Mouse (Mus musculus): ENCODE data around the gene Calcoco1. TPM values are rescaled to one million over a fixed set of nuclear protein-coding genes. Genes with fewer than 3 reads are reported as not detected.

Calcoco1 gene
- polyA plus RNA-seq, 1 experiment = 28.0 TPM

DNA sequence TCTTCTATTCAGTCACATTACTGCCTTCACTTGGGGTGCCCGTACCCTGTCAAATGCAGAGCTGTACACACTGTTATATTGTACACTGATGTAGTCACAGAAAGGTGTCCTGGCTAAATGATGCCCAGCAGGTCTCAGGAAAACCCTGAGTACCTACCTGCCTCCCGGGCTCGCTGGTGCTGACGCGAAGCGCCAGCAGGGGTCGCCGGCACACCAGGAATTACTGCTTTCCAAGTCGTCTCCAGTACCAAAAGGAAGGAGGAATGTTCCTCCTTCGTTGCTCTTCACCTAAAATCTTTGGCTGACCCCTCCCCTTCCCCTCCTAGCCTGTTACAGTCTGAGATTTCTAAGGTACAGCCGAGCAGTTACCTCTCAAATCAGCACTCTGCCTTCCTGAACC is 23.8 kb downstream of the Calcoco1 start:
- H3K4me1 ChIP-seq (ENCODE audit: control insufficient read depth, insufficient read depth, low read length) = no peaks in the 10 kb centered on the region
- WGBS = 3% methylated on average over 11 of the region's 11 CpGs
- TF ChIP-seq CTCF (IDR thresholded peaks at IDR 0.05; ENCODE audit: control insufficient read depth, insufficient read depth, low read length) (peak; percentile 71), POLR2A (IDR thresholded peaks at IDR 0.05; ENCODE audit: borderline replicate concordance, control insufficient read depth, low read depth, low read length) (no peak)
- H3K4me3 ChIP-seq (replicated peaks; ENCODE audit: control insufficient read depth, low read depth, low read length) = no peak overlapping the region
- no peak overlapping the region for H3K27ac ChIP-seq (ENCODE audit: control insufficient read depth, insufficient read depth, low read depth, low read length, poor library complexity)

GRCm38 (mm10) chr15:102696899-102697298 is 25.1 kb downstream of the Calcoco1 start:
- Histone ChIP-seq H3K4me3 (replicated peaks; ENCODE audit: control insufficient read depth, low read depth, low read length) (no peak overlapping the region), H3K4me1 (ENCODE audit: control insufficient read depth, insufficient read depth, low read length) (no peaks in the 10 kb centered on the region), H3K27ac (ENCODE audit: control insufficient read depth, insufficient read depth, low read depth, low read length, poor library complexity) (no peak overlapping the region)
- TF ChIP-seq CTCF (IDR thresholded peaks at IDR 0.05; ENCODE audit: control insufficient read depth, insufficient read depth, low read length) = no peak
- WGBS = 32% methylated on average over 3 of the region's 3 CpGs

- Histone ChIP-seq H3K4me1 (ENCODE audit: control insufficient read depth, insufficient read depth, low read length) (no peaks in the 10 kb centered on the region), H3K4me3 (replicated peaks; ENCODE audit: control insufficient read depth, low read depth, low read length) (no peak overlapping the region), H3K27ac (ENCODE audit: control insufficient read depth, insufficient read depth, low read depth, low read length, poor library complexity) (no peak overlapping the region)
- TF ChIP-seq CTCF (IDR thresholded peaks at IDR 0.05; ENCODE audit: control insufficient read depth, insufficient read depth, low read length) (no peak), POLR2A (IDR thresholded peaks at IDR 0.05; ENCODE audit: borderline replicate concordance, control insufficient read depth, low read depth, low read length) (no peak)
- 8% methylated on average over 11 of the region's 11 CpGs for WGBS
Observed at GRCm38 (mm10) chr15:102693600-102693999, 28.4 kb downstream of the Calcoco1 start.

- no peak overlapping the region for H3K4me3 ChIP-seq (replicated peaks; ENCODE audit: control insufficient read depth, low read depth, low read length)
- TF ChIP-seq POLR2A (IDR thresholded peaks at IDR 0.05; ENCODE audit: borderline replicate concordance, control insufficient read depth, low read depth, low read length) (no peak), CTCF (IDR thresholded peaks at IDR 0.05; ENCODE audit: control insufficient read depth, insufficient read depth, low read length) (peak; percentile 32; the same call in 1 of the 2 replicates)
- H3K4me1 ChIP-seq (ENCODE audit: control insufficient read depth, insufficient read depth, low read length) = no peaks in the 10 kb centered on the region
- WGBS = under 1% methylated on average over 32 of the region's 32 CpGs
- no peak overlapping the region for H3K27ac ChIP-seq (ENCODE audit: control insufficient read depth, insufficient read depth, low read depth, low read length, poor library complexity)
Observed at GRCm38 (mm10) chr15:102692991-102693411, 29.0 kb downstream of the Calcoco1 start.

DNA sequence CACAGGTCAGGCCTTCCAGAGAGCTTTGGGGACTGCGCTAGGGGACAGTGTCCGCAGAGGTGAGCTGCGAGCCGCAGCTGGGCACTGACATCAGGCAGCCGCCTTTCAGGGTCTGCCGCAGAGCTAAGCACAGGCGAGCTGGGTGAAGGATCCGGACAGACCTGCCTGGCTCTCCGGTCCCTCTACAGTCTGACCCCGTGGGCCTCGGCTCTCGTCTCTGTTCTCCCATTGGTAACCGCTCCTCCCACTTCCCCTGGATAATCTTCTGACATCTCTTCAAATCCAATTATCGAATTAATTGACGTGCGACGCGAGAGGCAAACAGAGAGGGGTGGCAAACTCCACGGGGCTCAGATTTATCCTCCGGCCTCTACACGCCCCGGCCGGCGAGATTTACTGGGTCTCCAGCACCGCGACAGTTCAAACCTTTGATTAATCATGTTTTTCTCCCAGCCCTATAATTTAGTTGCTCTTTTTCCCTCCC is 29.6 kb downstream of the Calcoco1 start:
- H3K4me3 ChIP-seq (replicated peaks; ENCODE audit: control insufficient read depth, low read depth, low read length) = no peak overlapping the region
- no peak for TF ChIP-seq CTCF (IDR thresholded peaks at IDR 0.05; ENCODE audit: control insufficient read depth, insufficient read depth, low read length)
- TF ChIP-seq POLR2A (IDR thresholded peaks at IDR 0.05; ENCODE audit: borderline replicate concordance, control insufficient read depth, low read depth, low read length) = no peak
- 4% methylated on average over 26 of the region's 26 CpGs for WGBS
- H3K27ac ChIP-seq (ENCODE audit: control insufficient read depth, insufficient read depth, low read depth, low read length, poor library complexity) = no peak overlapping the region
- H3K4me1 ChIP-seq (ENCODE audit: control insufficient read depth, insufficient read depth, low read length) = no peaks in the 10 kb centered on the region

DNA sequence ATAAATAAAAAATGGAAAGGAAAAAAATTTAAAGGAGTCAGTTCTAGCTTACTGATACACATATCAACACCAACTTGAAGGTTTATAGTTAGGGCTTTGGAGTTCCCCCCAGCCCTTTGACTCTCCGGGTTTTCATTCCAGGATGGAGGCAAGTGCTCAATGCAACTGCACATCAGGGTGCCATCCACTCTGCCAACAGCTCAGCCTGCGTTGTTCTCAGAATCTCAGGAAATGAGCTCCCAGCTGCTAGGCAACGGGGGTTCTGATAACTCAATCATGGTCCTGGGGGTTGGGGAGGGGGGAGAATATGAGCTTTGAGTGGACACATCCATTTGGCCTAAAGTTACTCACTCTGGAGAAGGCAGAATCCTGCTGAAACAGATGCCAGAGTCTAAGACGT is 36.2 kb downstream of the Calcoco1 start:
- Histone ChIP-seq H3K4me3 (replicated peaks; ENCODE audit: control insufficient read depth, low read depth, low read length) (no peak overlapping the region), H3K4me1 (ENCODE audit: control insufficient read depth, insufficient read depth, low read length) (no peaks in the 10 kb centered on the region), H3K27ac (ENCODE audit: control insufficient read depth, insufficient read depth, low read depth, low read length, poor library complexity) (no peak overlapping the region)
- 33% methylated on average over 4 of the region's 4 CpGs for WGBS
- TF ChIP-seq CTCF (IDR thresholded peaks at IDR 0.05; ENCODE audit: control insufficient read depth, insufficient read depth, low read length) = no peak
- TF ChIP-seq POLR2A (IDR thresholded peaks at IDR 0.05; ENCODE audit: borderline replicate concordance, control insufficient read depth, low read depth, low read length) = no peak

DNA sequence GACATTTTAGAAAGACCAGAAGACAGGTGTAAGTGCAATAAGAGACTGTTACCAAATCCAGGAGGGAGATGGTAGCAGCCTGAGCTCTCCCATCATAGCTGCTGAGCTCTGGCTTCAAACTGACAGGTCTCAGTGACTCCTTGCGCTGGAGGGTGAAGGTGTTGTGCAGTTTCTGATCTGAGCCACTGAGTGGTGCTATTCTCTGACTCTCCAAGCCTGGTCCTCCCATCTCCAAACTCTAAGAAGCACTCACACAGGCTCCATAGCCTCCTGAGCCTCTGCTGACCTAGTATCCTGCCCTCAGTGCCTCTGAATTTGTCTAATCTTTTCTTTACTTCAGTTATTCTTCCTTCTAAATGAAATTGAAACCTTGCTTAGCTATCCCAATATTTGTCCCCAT is 38.3 kb downstream of the Calcoco1 start:
- Histone ChIP-seq H3K27ac (ENCODE audit: control insufficient read depth, insufficient read depth, low read depth, low read length, poor library complexity) (no peak overlapping the region), H3K4me3 (replicated peaks; ENCODE audit: control insufficient read depth, low read depth, low read length) (no peak overlapping the region), H3K4me1 (ENCODE audit: control insufficient read depth, insufficient read depth, low read length) (no peaks in the 10 kb centered on the region)
- TF ChIP-seq CTCF (IDR thresholded peaks at IDR 0.05; ENCODE audit: control insufficient read depth, insufficient read depth, low read length) = no peak
- no peak for TF ChIP-seq POLR2A (IDR thresholded peaks at IDR 0.05; ENCODE audit: borderline replicate concordance, control insufficient read depth, low read depth, low read length)
- 12% methylated on average over 1 of the region's 1 CpGs for WGBS

DNA sequence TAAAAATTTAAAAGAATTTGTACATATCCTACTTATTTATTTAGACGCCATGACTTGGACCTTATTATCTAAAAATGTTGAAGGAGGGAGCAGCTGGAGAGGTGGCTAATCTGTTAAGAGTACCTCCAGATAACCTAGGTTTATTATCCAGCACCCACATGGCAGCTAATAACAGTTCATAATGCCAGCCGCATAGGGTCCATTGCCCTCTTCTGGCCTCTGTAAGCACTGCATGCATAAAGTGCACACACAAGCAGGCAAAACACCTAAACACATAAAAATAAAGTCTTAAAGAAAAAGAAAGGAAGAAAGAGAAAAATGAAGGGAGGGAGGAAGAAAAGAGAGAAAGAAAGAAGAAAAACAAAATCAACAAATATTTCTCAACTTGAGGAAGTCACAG is 45.6 kb downstream of the Calcoco1 start:
- 83% methylated on average over 2 of the region's 2 CpGs for WGBS
- Histone ChIP-seq H3K27ac (ENCODE audit: control insufficient read depth, insufficient read depth, low read depth, low read length, poor library complexity) (no peak overlapping the region), H3K4me3 (replicated peaks; ENCODE audit: control insufficient read depth, low read depth, low read length) (no peak overlapping the region), H3K4me1 (ENCODE audit: control insufficient read depth, insufficient read depth, low read length) (no peaks in the 10 kb centered on the region)
- no peak for TF ChIP-seq POLR2A (IDR thresholded peaks at IDR 0.05; ENCODE audit: borderline replicate concordance, control insufficient read depth, low read depth, low read length)
- peak; percentile 14; the same call in 1 of the 2 replicates for TF ChIP-seq CTCF (IDR thresholded peaks at IDR 0.05; ENCODE audit: control insufficient read depth, insufficient read depth, low read length)

GRCm38 (mm10) chr15:102673548-102673947 is 48.4 kb downstream of the Calcoco1 start:
- Histone ChIP-seq H3K4me3 (replicated peaks; ENCODE audit: control insufficient read depth, low read depth, low read length) (no peak overlapping the region), H3K27ac (ENCODE audit: control insufficient read depth, insufficient read depth, low read depth, low read length, poor library complexity) (no peak overlapping the region), H3K4me1 (ENCODE audit: control insufficient read depth, insufficient read depth, low read length) (peaks cover 2% of the 10 kb centered on the region; the same call in 1 of the 2 replicates)
- TF ChIP-seq CTCF (IDR thresholded peaks at IDR 0.05; ENCODE audit: control insufficient read depth, insufficient read depth, low read length) (no peak), POLR2A (IDR thresholded peaks at IDR 0.05; ENCODE audit: borderline replicate concordance, control insufficient read depth, low read depth, low read length) (no peak)
- WGBS = 44% methylated on average over 10 of the region's 10 CpGs

Measured in bone marrow, adult 2 months (tissue).